Mouse (Mus musculus): Measurements from ENCODE around the gene Cebpe. TPM values are rescaled to one million over a fixed set of nuclear protein-coding genes. Genes with fewer than 3 reads are reported as not detected.

Gene Cebpe
- polyA plus RNA-seq, 1 experiment from 2014 or later, result not detected

- H3K9ac ChIP-seq (ENCODE audit: low read length), result no peak overlapping the region
- H3K36me3 ChIP-seq (ENCODE audit: control insufficient read depth, insufficient read depth, low read length), result peaks cover 21% of the 10 kb centered on the region
- DNase-seq (ENCODE audit: low spot score, missing footprints), result peak; percentile 88
- H3K4me3 ChIP-seq (ENCODE audit: low read depth, low read length), result no peak overlapping the region
- H3K27me3 ChIP-seq (ENCODE audit: control insufficient read depth, insufficient read depth, low read length), result no peaks in the 10 kb centered on the region
- no peaks in the 10 kb centered on the region for H3K9me3 ChIP-seq (ENCODE audit: control insufficient read depth, low read length)
- WGBS, result 78% methylated on average over 4 of the region's 4 CpGs
- no peak overlapping the region for H3K4me2 ChIP-seq
- no peaks in the 10 kb centered on the region for H3K4me1 ChIP-seq (ENCODE audit: control insufficient read depth, insufficient read depth, low read length)
- H3K27ac ChIP-seq (ENCODE audit: low read depth, low read length), result no peak overlapping the region
- ATAC-seq (ENCODE audit: low FRiP score), result no peak
Observed at GRCm38 (mm10) chr14:54669381-54669780, 42.6 kb downstream of the Cebpe start.

GRCm38 (mm10) chr14:54664477-54665222, 47.3 kb downstream of the Cebpe start:
- no peak for ATAC-seq (ENCODE audit: low FRiP score)

More at GRCm38 (mm10) chr14:54664477-54665222, 47.3 kb downstream of the Cebpe start:
- WGBS, result 91% methylated on average over 10 of the region's 10 CpGs
- no peak for DNase-seq (ENCODE audit: low spot score, missing footprints)
- Histone ChIP-seq H3K9ac (ENCODE audit: low read length) (no peak overlapping the region), H3K27ac (ENCODE audit: low read depth, low read length) (no peak overlapping the region), H3K4me2 (no peak overlapping the region), H3K4me3 (ENCODE audit: low read depth, low read length) (no peak overlapping the region), H3K4me1 (ENCODE audit: control insufficient read depth, insufficient read depth, low read length) (no peaks in the 10 kb centered on the region), H3K36me3 (ENCODE audit: control insufficient read depth, insufficient read depth, low read length) (peaks cover 49% of the 10 kb centered on the region), H3K9me3 (ENCODE audit: control insufficient read depth, low read length) (no peaks in the 10 kb centered on the region), H3K27me3 (ENCODE audit: control insufficient read depth, insufficient read depth, low read length) (no peaks in the 10 kb centered on the region)

Other genes with a start within 250 kb of the Cebpe start
- 15.8 and 19.5 TPM in 2 replicates for gene Lrp10, start 248.0 kb downstream of the Cebpe start, polyA plus RNA-seq (2014; fragmentation: Nextera tagmentation; extraction: Ambion mirVana)
- gene Rem2, start 236.1 kb downstream of the Cebpe start, polyA plus RNA-seq (2014; fragmentation: Nextera tagmentation; extraction: Ambion mirVana), result 33.6 and 34.4 TPM in 2 replicates
- gene Prmt5, start 194.6 kb downstream of the Cebpe start, polyA plus RNA-seq (2014; fragmentation: Nextera tagmentation; extraction: Ambion mirVana), result 137 and 139 TPM in 2 replicates
- gene Haus4, start 157.6 kb downstream of the Cebpe start, polyA plus RNA-seq (2014; fragmentation: Nextera tagmentation; extraction: Ambion mirVana), result 35.3 and 41.9 TPM in 2 replicates
- gene Ajuba, start 134.6 kb downstream of the Cebpe start, polyA plus RNA-seq (2014; fragmentation: Nextera tagmentation; extraction: Ambion mirVana), result 24.3 and 25.1 TPM in 2 replicates
- 5.9 and 8.5 TPM in 2 replicates for gene 4931414P19Rik, start 106.2 kb downstream of the Cebpe start, polyA plus RNA-seq (2014; fragmentation: Nextera tagmentation; extraction: Ambion mirVana)
- gene Psmb5, start 94.2 kb downstream of the Cebpe start, polyA plus RNA-seq (2014; fragmentation: Nextera tagmentation; extraction: Ambion mirVana), result 396 and 453 TPM in 2 replicates
- gene Psmb11, start 90.7 kb downstream of the Cebpe start, polyA plus RNA-seq (2014; fragmentation: Nextera tagmentation; extraction: Ambion mirVana), result 0.04 TPM in 1 of 2 replicates, not detected in the other
- gene Gm17606, start 71.2 kb downstream of the Cebpe start, polyA plus RNA-seq (2014; fragmentation: Nextera tagmentation; extraction: Ambion mirVana), result not detected in 2 replicates
- 5.8 and 6.9 TPM in 2 replicates for gene Cdh24, start 70.8 kb downstream of the Cebpe start, polyA plus RNA-seq (2014; fragmentation: Nextera tagmentation; extraction: Ambion mirVana)
- gene 1700123O20Rik, start 26.0 kb downstream of the Cebpe start, polyA plus RNA-seq (2014; fragmentation: Nextera tagmentation; extraction: Ambion mirVana), result 95.7 and 96.7 TPM in 2 replicates
- gene Acin1, start 25.2 kb downstream of the Cebpe start, polyA plus RNA-seq (2014; fragmentation: Nextera tagmentation; extraction: Ambion mirVana), result 139 and 145 TPM in 2 replicates
- 0.11 and 0.22 TPM in 2 replicates for gene Gm29776, start 13.3 kb downstream of the Cebpe start, polyA plus RNA-seq (2014; fragmentation: Nextera tagmentation; extraction: Ambion mirVana)
- 2.8 and 3.0 TPM in 2 replicates for gene Slc7a8, start 69.8 kb upstream of the Cebpe start, polyA plus RNA-seq (2014; fragmentation: Nextera tagmentation; extraction: Ambion mirVana)
- not detected in 2 replicates for gene Rnf212b, start 102.0 kb upstream of the Cebpe start, polyA plus RNA-seq (2014; fragmentation: Nextera tagmentation; extraction: Ambion mirVana)
- gene Homez, start 158.8 kb upstream of the Cebpe start, polyA plus RNA-seq (2014; fragmentation: Nextera tagmentation; extraction: Ambion mirVana), result 13.2 and 19.9 TPM in 2 replicates
- 0.23 and 0.68 TPM in 2 replicates for gene Ppp1r3e, start 165.4 kb upstream of the Cebpe start, polyA plus RNA-seq (2014; fragmentation: Nextera tagmentation; extraction: Ambion mirVana)
- gene Bcl2l2, start 171.2 kb upstream of the Cebpe start, polyA plus RNA-seq (2014; fragmentation: Nextera tagmentation; extraction: Ambion mirVana), result 2.4 and 3.3 TPM in 2 replicates
- not detected in 2 replicates for gene Gm20521, start 171.3 kb upstream of the Cebpe start, polyA plus RNA-seq (2014; fragmentation: Nextera tagmentation; extraction: Ambion mirVana)
- 166 and 173 TPM in 2 replicates for gene Pabpn1, start 180.3 kb upstream of the Cebpe start, polyA plus RNA-seq (2014; fragmentation: Nextera tagmentation; extraction: Ambion mirVana)
- 35.4 and 36.0 TPM in 2 replicates for gene Slc22a17, start 201.0 kb upstream of the Cebpe start, polyA plus RNA-seq (2014; fragmentation: Nextera tagmentation; extraction: Ambion mirVana)
- gene Efs, start 214.0 kb upstream of the Cebpe start, polyA plus RNA-seq (2014; fragmentation: Nextera tagmentation; extraction: Ambion mirVana), result 24.4 and 27.6 TPM in 2 replicates
- not detected in 2 replicates for gene Il25, start 220.5 kb upstream of the Cebpe start, polyA plus RNA-seq (2014; fragmentation: Nextera tagmentation; extraction: Ambion mirVana)
- gene Cmtm5, start 224.1 kb upstream of the Cebpe start, polyA plus RNA-seq (2014; fragmentation: Nextera tagmentation; extraction: Ambion mirVana), result 0.19 and 0.71 TPM in 2 replicates